Mouse (Mus musculus) midbrain, embryonic 14.5 days (tissue): Measurements from ENCODE around the gene Dnajc17. TPM values are rescaled to one million over a fixed set of nuclear protein-coding genes. Genes with fewer than 3 reads are reported as not detected.

Source experiments
- ATAC-seq: fragments of 200-750 bp; cut with Nextera tagmentation; 2 replicates; pipeline ENCODE4 v1.8.0; 2017; ENCODE audit warnings: moderate number of reproducible peaks, moderate library complexity; ENCODE audit not compliant: low FRiP score, low TSS enrichment
- DNase-seq: peaks from one replicate; pipeline ENCODE4 v3.0.0-alpha.2; 2015
- H3K27ac ChIP-seq: fragments of 300-500 bp; sonication (generic); replicated peaks from 2 replicates; pipeline ENCODE4 v1.5.1; 2014; ENCODE audit warnings: mild to moderate bottlenecking, low read depth, low read length, moderate library complexity
- H3K27me3 ChIP-seq: fragments of 300-500 bp; sonication (generic); 2 replicates; pipeline ENCODE4 v1.6.1; 2014; ENCODE audit warnings: low read length, control low read depth, mixed read lengths; ENCODE audit not compliant: control insufficient read depth, insufficient read depth
- H3K36me3 ChIP-seq: fragments of 300-500 bp; sonication (generic); 2 replicates; pipeline ENCODE4 v1.6.1; 2014; ENCODE audit warnings: low read length, control low read depth; ENCODE audit not compliant: control insufficient read depth, insufficient read depth
- H3K4me1 ChIP-seq: fragments of 300-500 bp; sonication (generic); 2 replicates; pipeline ENCODE4 v1.6.1; 2014; ENCODE audit warnings: mild to moderate bottlenecking, antibody characterized with exemption, low read length, control low read depth; ENCODE audit not compliant: control insufficient read depth, insufficient read depth
- H3K4me2 ChIP-seq: fragments of 300-500 bp; sonication (generic); 2 replicates; pipeline ENCODE4 v1.6.1; 2014; ENCODE audit warnings: mild to moderate bottlenecking, low read length, moderate library complexity
- H3K4me3 ChIP-seq: fragments of 300-500 bp; sonication (generic); replicated peaks from 2 replicates; pipeline ENCODE4 v1.5.1; 2014; ENCODE audit warnings: low read depth, low read length
- H3K9ac ChIP-seq: fragments of 300-500 bp; sonication (generic); replicated peaks from 2 replicates; pipeline ENCODE4 v1.6.1; 2014; ENCODE audit warnings: mild to moderate bottlenecking, low read length, moderate library complexity
- H3K9me3 ChIP-seq: fragments of 300-500 bp; sonication (generic); 2 replicates; pipeline ENCODE4 v1.6.1; 2016; ENCODE audit warnings: low read length, control low read depth, mixed read lengths; ENCODE audit not compliant: control insufficient read depth
- WGBS: fragments of 180-500 bp; shearing (Covaris S2); extraction: QIAGEN DNeasy Blood & Tissue Kit; methylation state at CpG from one replicate; pipeline ENCODE4 v1.1.7; 2014; 5-methylcytosine and 5-hydroxymethylcytosine counted together
- polyA plus RNA-seq: library from polyadenylated mRNA; unstranded; fragments of >200 nt; fragmentation: Nextera tagmentation; extraction: Ambion mirVana; gene quantifications from 2 replicates; pipeline ENCODE4 v1.2.1, GENCODE M21; 2014

The Dnajc17 gene
- polyA plus RNA-seq, 1 experiment from 2014 or later: 21.8 TPM

DNA sequence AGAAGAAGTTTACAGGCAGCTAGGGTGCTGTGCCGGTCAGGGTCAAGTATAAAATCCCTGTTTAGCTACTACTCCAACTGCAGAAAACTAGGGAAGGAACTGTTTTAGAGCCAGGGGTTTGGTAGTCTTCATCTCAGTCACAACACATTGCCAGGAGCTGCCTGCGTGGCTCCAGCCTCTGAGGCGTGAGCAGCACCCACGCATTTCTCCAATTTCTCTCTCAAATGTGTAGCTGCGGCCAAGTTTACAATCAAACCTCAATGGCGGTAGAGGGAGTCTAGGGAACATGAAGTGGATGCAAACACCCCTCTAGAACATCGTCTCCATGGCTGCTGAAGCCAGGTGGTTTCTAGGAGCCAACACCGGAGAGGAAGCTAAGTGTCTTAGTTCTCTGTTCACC is 60.8 kb downstream of the Dnajc17 start:
- H3K9me3 ChIP-seq: no peaks in the 10 kb centered on the region
- WGBS: 95% methylated on average over 8 of the region's 8 CpGs
- ATAC-seq (no peak), DNase-seq (no peak)
- no peak overlapping the region for H3K27ac ChIP-seq
- H3K4me1 ChIP-seq: no peaks in the 10 kb centered on the region
- peaks cover 92% of the 10 kb centered on the region for H3K36me3 ChIP-seq
- H3K4me3 ChIP-seq: no peak overlapping the region
- no peak overlapping the region for H3K4me2 ChIP-seq
- H3K27me3 ChIP-seq: no peaks in the 10 kb centered on the region
- H3K9ac ChIP-seq: no peak overlapping the region

GRCm38 (mm10) chr2:119147160-119147678 is 61.4 kb downstream of the Dnajc17 start:
- H3K9me3 ChIP-seq: no peaks in the 10 kb centered on the region
- no peak for ATAC-seq
- H3K4me2 ChIP-seq: no peak overlapping the region
- 82% methylated on average over 22 of the region's 22 CpGs for WGBS
- no peak overlapping the region for H3K9ac ChIP-seq
- H3K36me3 ChIP-seq: peaks cover 92% of the 10 kb centered on the region
- H3K27me3 ChIP-seq: no peaks in the 10 kb centered on the region
- H3K4me1 ChIP-seq: no peaks in the 10 kb centered on the region
- no peak overlapping the region for H3K4me3 ChIP-seq
- DNase-seq: no peak
- no peak overlapping the region for H3K27ac ChIP-seq

GRCm38 (mm10) chr2:119146435-119146834 is 62.2 kb downstream of the Dnajc17 start:
- Histone ChIP-seq H3K9me3 (no peaks in the 10 kb centered on the region), H3K4me3 (no peak overlapping the region), H3K4me2 (no peak overlapping the region), H3K27me3 (no peaks in the 10 kb centered on the region), H3K27ac (no peak overlapping the region), H3K36me3 (peaks cover 93% of the 10 kb centered on the region), H3K4me1 (no peaks in the 10 kb centered on the region), H3K9ac (no peak overlapping the region)
- DNase-seq (no peak), ATAC-seq (no peak)
- 77% methylated on average over 6 of the region's 6 CpGs for WGBS

GRCm38 (mm10) chr2:119145199-119145598 is 63.4 kb downstream of the Dnajc17 start:
- H3K27me3 ChIP-seq: no peaks in the 10 kb centered on the region
- no peak overlapping the region for H3K27ac ChIP-seq
- H3K9me3 ChIP-seq: no peaks in the 10 kb centered on the region
- H3K9ac ChIP-seq: no peak overlapping the region
- peaks cover 92% of the 10 kb centered on the region for H3K36me3 ChIP-seq
- ATAC-seq (no peak), DNase-seq (peak; percentile 9)
- H3K4me1 ChIP-seq: no peaks in the 10 kb centered on the region
- H3K4me3 ChIP-seq: no peak overlapping the region
- 95% methylated on average over 2 of the region's 2 CpGs for WGBS
- H3K4me2 ChIP-seq: no peak overlapping the region

DNA sequence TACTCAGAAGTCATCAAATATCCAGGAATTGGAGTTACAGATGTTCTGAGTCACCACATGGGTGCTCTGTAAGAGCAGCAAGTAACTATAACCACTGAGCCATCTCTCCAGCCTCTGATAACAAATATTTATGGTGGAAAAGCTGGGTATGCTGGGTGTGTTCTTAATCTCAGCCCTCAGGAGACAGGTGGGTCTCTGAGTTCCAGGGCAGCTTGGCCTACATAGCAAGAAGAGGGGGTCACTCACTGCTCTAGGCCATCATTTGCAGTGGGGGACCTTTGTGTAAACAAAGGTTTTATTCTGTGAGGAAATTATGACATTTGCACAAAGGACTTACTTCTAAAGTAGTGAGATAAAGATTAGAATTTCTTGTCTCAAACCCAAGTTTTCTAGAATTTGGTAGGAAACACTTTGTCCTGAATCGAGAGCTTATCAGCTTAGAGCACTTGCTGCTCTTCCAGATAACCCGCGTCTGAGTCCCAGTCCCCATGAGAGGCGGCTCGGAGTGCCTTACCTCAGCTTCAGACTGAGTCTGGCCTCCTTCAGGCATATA is 72.2 kb downstream of the Dnajc17 start:
- Histone ChIP-seq H3K4me3 (no peak overlapping the region), H3K4me2 (no peak overlapping the region), H3K36me3 (peaks cover 78% of the 10 kb centered on the region), H3K4me1 (no peaks in the 10 kb centered on the region), H3K27ac (no peak overlapping the region), H3K9ac (no peak overlapping the region), H3K27me3 (no peaks in the 10 kb centered on the region), H3K9me3 (no peaks in the 10 kb centered on the region)
- ATAC-seq: no peak
- WGBS: 90% methylated on average over 5 of the region's 5 CpGs
- DNase-seq: no peak

Other genes starting within 250 kb of the Dnajc17 start
- 37.0 and 40.6 TPM in 2 replicates for gene Ccdc32, start 179.4 kb downstream of the Dnajc17 start, polyA plus RNA-seq
- 4.5 and 5.0 TPM in 2 replicates for gene Rpusd2, start 174.0 kb downstream of the Dnajc17 start, polyA plus RNA-seq
- gene Knl1, start 161.7 kb downstream of the Dnajc17 start, polyA plus RNA-seq: 7.1 and 11.4 TPM in 2 replicates
- gene Rad51, start 96.0 kb downstream of the Dnajc17 start, polyA plus RNA-seq: 6.8 and 12.2 TPM in 2 replicates
- 43.8 and 45.7 TPM in 2 replicates for gene Rmdn3, start 51.8 kb downstream of the Dnajc17 start, polyA plus RNA-seq
- gene Gchfr, start 41.0 kb downstream of the Dnajc17 start, polyA plus RNA-seq: 7.4 and 8.6 TPM in 2 replicates
- gene Gm14137, start 34.3 kb downstream of the Dnajc17 start, polyA plus RNA-seq: 0.43 and 0.90 TPM in 2 replicates
- gene Zfyve19, start 178 bp downstream of the Dnajc17 start, polyA plus RNA-seq: 57.3 and 58.7 TPM in 2 replicates
- gene Ppp1r14d, start 21.1 kb upstream of the Dnajc17 start, polyA plus RNA-seq: not detected in 2 replicates
- gene Spint1, start 28.6 kb upstream of the Dnajc17 start, polyA plus RNA-seq: 0.26 and 0.74 TPM in 2 replicates
- gene Rhov, start 62.5 kb upstream of the Dnajc17 start, polyA plus RNA-seq: 19.9 and 27.1 TPM in 2 replicates
- 19.3 and 22.6 TPM in 2 replicates for gene Vps18, start 79.9 kb upstream of the Dnajc17 start, polyA plus RNA-seq
- 4.0 and 4.4 TPM in 2 replicates for gene Dll4, start 117.0 kb upstream of the Dnajc17 start, polyA plus RNA-seq
- 5.0 and 8.4 TPM in 2 replicates for gene Chac1, start 142.4 kb upstream of the Dnajc17 start, polyA plus RNA-seq